Mouse (Mus musculus): ENCODE results near the gene Opcml. TPM values are rescaled to one million over a fixed set of nuclear protein-coding genes. Genes with fewer than 3 reads are reported as not detected.

Gene Opcml
- polyA plus RNA-seq, 1 experiment: 0.02 TPM

- Histone ChIP-seq H3K4me1 (ENCODE audit: control insufficient read depth, insufficient read depth, insufficient read length) (no peaks in the 10 kb centered on the region), H3K27ac (ENCODE audit: insufficient read depth, low read length) (no peak overlapping the region), H3K4me3 (ENCODE audit: extremely low read depth, insufficient read depth, insufficient read length) (no peak overlapping the region), H3K36me3 (ENCODE audit: control insufficient read depth, insufficient read depth, low read length) (no peaks in the 10 kb centered on the region), H3K27me3 (ENCODE audit: control insufficient read depth, insufficient read depth, low read length) (no peaks in the 10 kb centered on the region)
- no peak for DNase-seq (ENCODE audit: low read depth in 1 of 2, low spot score in 2 of 2)
- WGBS: 82% methylated on average over 4 of the region's 4 CpGs
- TF ChIP-seq POLR2A (IDR thresholded peaks at IDR 0.05; ENCODE audit: low read depth, low read length) (no peak), CTCF (IDR thresholded peaks at IDR 0.05; ENCODE audit: extremely low read depth, insufficient read depth, insufficient read length, insufficient replicate concordance) (no peak)
These were observed 966.4 kb downstream of the Opcml start for GRCm38 (mm10) chr9:28756841-28757451.

- no peaks in the 10 kb centered on the region for H3K27me3 ChIP-seq (ENCODE audit: control insufficient read depth, insufficient read depth, low read length)
- no peaks in the 10 kb centered on the region for H3K36me3 ChIP-seq (ENCODE audit: control insufficient read depth, insufficient read depth, low read length)
- H3K4me3 ChIP-seq (ENCODE audit: extremely low read depth, insufficient read depth, insufficient read length): no peak overlapping the region
- H3K4me1 ChIP-seq (ENCODE audit: control insufficient read depth, insufficient read depth, insufficient read length): no peaks in the 10 kb centered on the region
- WGBS: 89% methylated on average over 4 of the region's 4 CpGs
- H3K27ac ChIP-seq (ENCODE audit: insufficient read depth, low read length): no peak overlapping the region
- no peak for DNase-seq (ENCODE audit: low read depth in 1 of 2, low spot score in 2 of 2)
- no peak for TF ChIP-seq POLR2A (IDR thresholded peaks at IDR 0.05; ENCODE audit: low read depth, low read length)
- no peak for TF ChIP-seq CTCF (IDR thresholded peaks at IDR 0.05; ENCODE audit: extremely low read depth, insufficient read depth, insufficient read length, insufficient replicate concordance)
These were observed 970.9 kb downstream of the Opcml start for GRCm38 (mm10) chr9:28761460-28761859.

- no peak for DNase-seq (ENCODE audit: low read depth in 1 of 2, low spot score in 2 of 2)
- TF ChIP-seq CTCF (IDR thresholded peaks at IDR 0.05; ENCODE audit: extremely low read depth, insufficient read depth, insufficient read length, insufficient replicate concordance) (no peak), POLR2A (IDR thresholded peaks at IDR 0.05; ENCODE audit: low read depth, low read length) (no peak)
- Histone ChIP-seq H3K27ac (ENCODE audit: insufficient read depth, low read length) (no peak overlapping the region), H3K36me3 (ENCODE audit: control insufficient read depth, insufficient read depth, low read length) (no peaks in the 10 kb centered on the region), H3K4me3 (ENCODE audit: extremely low read depth, insufficient read depth, insufficient read length) (no peak overlapping the region), H3K4me1 (ENCODE audit: control insufficient read depth, insufficient read depth, insufficient read length) (no peaks in the 10 kb centered on the region), H3K27me3 (ENCODE audit: control insufficient read depth, insufficient read depth, low read length) (no peaks in the 10 kb centered on the region)
- WGBS: 76% methylated on average over 1 of the region's 1 CpGs
These were observed 973.6 kb downstream of the Opcml start for GRCm38 (mm10) chr9:28764149-28764548.

- Histone ChIP-seq H3K4me3 (ENCODE audit: extremely low read depth, insufficient read depth, insufficient read length) (no peak overlapping the region), H3K4me1 (ENCODE audit: control insufficient read depth, insufficient read depth, insufficient read length) (no peaks in the 10 kb centered on the region), H3K27ac (ENCODE audit: insufficient read depth, low read length) (no peak overlapping the region), H3K27me3 (ENCODE audit: control insufficient read depth, insufficient read depth, low read length) (no peaks in the 10 kb centered on the region), H3K36me3 (ENCODE audit: control insufficient read depth, insufficient read depth, low read length) (no peaks in the 10 kb centered on the region)
- 81% methylated on average over 10 of the region's 10 CpGs for WGBS
- TF ChIP-seq CTCF (IDR thresholded peaks at IDR 0.05; ENCODE audit: extremely low read depth, insufficient read depth, insufficient read length, insufficient replicate concordance) (no peak), POLR2A (IDR thresholded peaks at IDR 0.05; ENCODE audit: low read depth, low read length) (no peak)
- DNase-seq (ENCODE audit: low read depth in 1 of 2, low spot score in 2 of 2): no peak
These were observed 986.2 kb downstream of the Opcml start for GRCm38 (mm10) chr9:28776517-28777503.

- H3K4me3 ChIP-seq (ENCODE audit: extremely low read depth, insufficient read depth, insufficient read length): no peak overlapping the region
- H3K27me3 ChIP-seq (ENCODE audit: control insufficient read depth, insufficient read depth, low read length): no peaks in the 10 kb centered on the region
- no peak overlapping the region for H3K27ac ChIP-seq (ENCODE audit: insufficient read depth, low read length)
- no peak for DNase-seq (ENCODE audit: low read depth in 1 of 2, low spot score in 2 of 2)
- TF ChIP-seq CTCF (IDR thresholded peaks at IDR 0.05; ENCODE audit: extremely low read depth, insufficient read depth, insufficient read length, insufficient replicate concordance) (no peak), POLR2A (IDR thresholded peaks at IDR 0.05; ENCODE audit: low read depth, low read length) (no peak)
- H3K36me3 ChIP-seq (ENCODE audit: control insufficient read depth, insufficient read depth, low read length): no peaks in the 10 kb centered on the region
- H3K4me1 ChIP-seq (ENCODE audit: control insufficient read depth, insufficient read depth, insufficient read length): no peaks in the 10 kb centered on the region
- 60% methylated on average over 4 of the region's 4 CpGs for WGBS
These were observed 993.3 kb downstream of the Opcml start for GRCm38 (mm10) chr9:28783834-28784233.

GRCm38 (mm10) chr9:28789439-28789838 is 998.9 kb downstream of the Opcml start:
- 74% methylated on average over 1 of the region's 1 CpGs for WGBS
- no peak for TF ChIP-seq POLR2A (IDR thresholded peaks at IDR 0.05; ENCODE audit: low read depth, low read length)
- no peak for TF ChIP-seq CTCF (IDR thresholded peaks at IDR 0.05; ENCODE audit: extremely low read depth, insufficient read depth, insufficient read length, insufficient replicate concordance)
- Histone ChIP-seq H3K4me3 (ENCODE audit: extremely low read depth, insufficient read depth, insufficient read length) (no peak overlapping the region), H3K4me1 (ENCODE audit: control insufficient read depth, insufficient read depth, insufficient read length) (no peaks in the 10 kb centered on the region), H3K27ac (ENCODE audit: insufficient read depth, low read length) (no peak overlapping the region), H3K27me3 (ENCODE audit: control insufficient read depth, insufficient read depth, low read length) (no peaks in the 10 kb centered on the region), H3K36me3 (ENCODE audit: control insufficient read depth, insufficient read depth, low read length) (no peaks in the 10 kb centered on the region)
- DNase-seq (ENCODE audit: low read depth in 1 of 2, low spot score in 2 of 2): no peak

Measured in spleen, adult 2 months (tissue).